Mouse (Mus musculus) lung, adult 2 months (tissue): ENCODE measurements around the gene Gse1.
A peak's percentile ranks its signal among the peaks of the same experiment; 100 is the strongest.

ENCODE experiments used
- CTCF ChIP-seq: fragments of 200-500 bp; IDR thresholded peaks from 2 replicates; pipeline ENCODE4 v1.5.1; 2011; ENCODE audit warnings: mild to moderate bottlenecking, low read length, control low read depth; ENCODE audit not compliant: insufficient read depth
- POLR2A ChIP-seq: fragments of 200-500 bp; IDR thresholded peaks from 2 replicates; pipeline ENCODE4 v1.6.1; 2011; ENCODE audit warnings: low read depth, mild to moderate bottlenecking, control low read depth, low read length, borderline replicate concordance; ENCODE audit errors: extremely low read depth

- peak; percentile 31; the same call in 1 of the 2 replicates for TF ChIP-seq CTCF
- no peak for TF ChIP-seq POLR2A
These were observed 366.3 kb downstream of the Gse1 start for GRCm38 (mm10) chr8:120594571-120594970.
